Mouse (Mus musculus) activated CD4-positive, CD25-positive, alpha-beta regulatory T cell (primary cell): ENCODE data around the gene Htr5a. TPM values are rescaled to one million over a fixed set of nuclear protein-coding genes. Genes with fewer than 3 reads are reported as not detected.

Experiments used
- polyA plus RNA-seq, 2 experiments: library from polyadenylated mRNA; unstranded; fragments of 100-300 nt; shearing (Covaris generic); gene quantifications; one replicate each; pipeline ENCODE4 v1.2.1; 2017

Gene Htr5a
- polyA plus RNA-seq: under 1 TPM in 1 of 2 experiments, not detected in 1; 0.07 TPM

DNA sequence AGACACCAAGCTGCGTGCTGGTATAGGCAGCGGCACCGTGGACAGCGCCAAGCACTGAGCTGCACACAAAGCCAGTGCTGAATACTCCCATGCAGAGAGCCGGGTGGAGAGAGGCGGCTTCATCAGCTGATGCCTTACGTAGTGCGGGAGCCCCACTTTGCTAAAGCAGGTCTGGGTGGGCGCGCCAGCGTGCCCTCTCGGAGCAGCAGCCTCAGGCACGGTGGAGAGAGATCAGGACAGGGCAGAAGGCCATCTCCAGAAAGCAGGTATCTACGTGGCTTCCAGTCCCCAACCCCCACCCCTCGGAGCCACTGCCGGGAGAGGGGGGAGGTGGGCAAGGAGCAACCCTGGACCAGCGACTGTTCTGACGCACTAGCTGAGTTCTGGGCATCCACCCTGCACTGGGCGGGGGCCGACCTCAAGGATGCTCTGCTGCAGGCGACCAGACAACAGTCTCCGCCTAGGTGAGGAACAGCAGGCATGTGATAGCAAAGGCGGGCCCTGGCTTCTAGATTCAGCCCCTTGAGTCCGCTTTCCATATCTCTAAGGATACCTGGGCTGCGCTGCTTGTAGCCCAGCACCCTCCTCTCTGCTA, at the start of gene Htr5a:
Gene Htr5a, plus strand, starts transcription at position 449 of the 595 bp plus-strand sequence.

Other genes with a start within 250 kb of the Htr5a start
- 10 to 100 TPM; 32.8 to 38.5 TPM for gene Paxip1, start 50.5 kb upstream of the Htr5a start, polyA plus RNA-seq
- gene Insig1, start 229.2 kb downstream of the Htr5a start, polyA plus RNA-seq: 10 to 100 TPM; 11.0 to 17.6 TPM